Mouse (Mus musculus) fibroblast of lung, adult 2 months (primary cell): ENCODE measurements around the gene Fhod1.
A peak's percentile ranks its signal among the peaks of the same experiment; 100 is the strongest.

ENCODE experiments used
- DNase-seq: peaks from one replicate; pipeline ENCODE4 v3.0.0-alpha.2; 2011; ENCODE audit warnings: low read depth

The Fhod1 gene

DNA sequence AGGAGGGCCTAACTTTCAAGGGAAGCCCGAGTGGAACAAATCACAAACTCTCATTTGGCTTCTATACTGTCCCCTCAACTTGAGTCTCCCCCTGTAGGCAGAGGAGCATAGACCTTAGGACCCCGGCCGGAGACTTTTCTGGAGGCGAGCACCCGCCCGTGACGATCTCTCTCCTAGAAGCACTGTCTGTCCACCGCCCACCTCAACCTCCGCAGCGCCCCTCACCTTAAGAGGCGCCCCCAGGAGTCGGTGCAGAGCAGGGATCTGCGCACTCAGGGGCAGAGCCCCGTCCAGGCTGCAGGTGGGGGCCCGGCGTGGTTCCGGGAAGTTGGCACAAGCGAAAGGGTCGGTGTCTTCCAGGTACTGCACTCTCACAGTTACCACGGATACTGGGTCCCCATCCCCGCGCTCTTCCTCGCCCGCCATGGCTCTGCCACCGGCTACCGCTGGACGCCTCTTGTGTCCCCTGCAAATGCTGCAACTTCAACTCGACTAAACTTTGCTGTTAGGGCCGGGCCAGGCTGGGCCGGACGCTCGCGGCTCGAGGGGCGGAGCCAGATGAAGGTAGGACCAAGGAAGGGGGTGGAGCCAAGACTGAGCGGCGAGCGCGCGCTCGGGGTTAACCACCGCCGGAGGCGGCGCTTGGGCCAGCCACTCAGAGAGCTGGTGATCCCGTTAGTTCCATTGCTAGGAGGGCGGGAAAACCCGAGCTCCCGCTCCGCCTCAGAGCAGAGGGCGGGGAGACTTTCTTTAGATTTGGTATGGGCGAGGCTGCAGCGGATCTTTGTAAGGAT is at the start of gene Fhod1:
TSS of gene Fhod1 (minus strand) at position 526 of the 794 bp plus-strand sequence.
- DNase-seq = peak; percentile 89

DNA sequence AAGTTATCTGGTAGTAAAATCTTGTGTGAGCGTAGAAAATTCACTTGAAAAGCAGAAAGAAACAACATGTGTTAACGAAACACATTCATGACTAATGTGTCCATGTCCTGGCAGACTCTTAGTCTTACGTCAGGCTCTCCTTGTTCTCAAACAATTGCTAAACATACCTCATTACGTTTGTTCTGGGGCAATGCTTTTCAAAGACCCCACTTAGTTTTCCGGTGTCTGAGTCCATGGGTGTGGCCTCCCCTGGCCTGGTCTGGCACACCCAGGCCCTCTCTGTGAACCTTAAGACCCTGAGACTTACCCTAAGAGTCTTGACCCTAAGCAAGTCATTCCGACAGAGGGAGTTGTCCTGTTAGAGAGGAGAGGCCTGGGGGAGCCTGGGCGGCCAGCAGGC is 46.2 kb upstream of the Fhod1 start:
- no peak for DNase-seq

DNA sequence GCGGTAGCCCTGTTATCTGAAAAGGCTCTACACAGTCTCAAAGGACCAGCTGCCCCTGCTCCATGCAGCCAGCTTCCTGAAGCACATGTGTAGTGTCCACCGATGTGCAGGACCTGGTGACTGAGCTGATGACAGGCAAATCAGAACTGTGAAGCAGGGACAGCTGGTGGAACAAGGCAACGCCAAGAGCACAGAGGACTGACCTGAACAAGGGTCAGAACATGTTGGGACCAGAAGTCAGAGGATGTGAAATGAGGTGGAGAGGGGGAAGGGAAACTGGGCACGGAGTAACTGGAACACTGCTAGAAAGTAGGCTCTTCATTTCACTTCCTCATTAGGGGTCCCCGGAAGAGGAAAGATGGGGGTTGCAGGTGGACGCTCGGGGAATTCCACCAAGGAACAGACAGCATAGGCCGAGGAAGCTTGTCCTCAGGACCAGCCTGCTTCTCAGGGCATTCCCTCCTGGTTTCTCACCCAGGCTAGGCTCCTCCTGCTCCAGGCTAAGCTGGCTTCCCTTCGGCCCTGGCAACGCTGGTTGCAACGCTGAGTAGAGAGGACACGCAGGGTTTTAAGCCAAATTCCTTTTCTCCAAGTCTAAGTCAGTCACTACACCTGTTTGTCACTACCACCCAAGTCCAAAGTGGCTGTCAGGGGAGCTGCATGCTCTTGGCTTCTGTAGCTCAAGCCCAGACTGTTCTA is 45.5 kb upstream of the Fhod1 start:
- no peak for DNase-seq

DNA sequence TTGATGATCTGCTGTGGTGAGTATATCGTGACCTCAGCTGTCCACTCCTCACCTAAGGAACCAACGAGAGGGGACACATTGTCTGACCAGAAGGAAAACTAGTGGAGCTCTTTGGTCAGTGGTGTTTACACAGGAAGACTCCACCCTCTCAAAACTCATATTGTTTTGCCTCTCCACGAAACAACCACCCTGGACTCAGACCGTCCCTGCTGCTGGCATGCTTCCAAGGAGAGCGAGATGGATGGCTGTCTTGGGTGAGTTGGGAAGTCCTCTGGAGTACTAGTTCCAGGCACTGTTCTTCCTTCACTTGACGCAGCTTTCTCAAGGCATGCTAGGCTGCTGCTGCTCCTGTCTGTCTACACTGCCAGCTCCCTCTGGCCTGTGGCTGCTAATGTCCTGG is 41.3 kb upstream of the Fhod1 start:
- DNase-seq = no peak

DNA sequence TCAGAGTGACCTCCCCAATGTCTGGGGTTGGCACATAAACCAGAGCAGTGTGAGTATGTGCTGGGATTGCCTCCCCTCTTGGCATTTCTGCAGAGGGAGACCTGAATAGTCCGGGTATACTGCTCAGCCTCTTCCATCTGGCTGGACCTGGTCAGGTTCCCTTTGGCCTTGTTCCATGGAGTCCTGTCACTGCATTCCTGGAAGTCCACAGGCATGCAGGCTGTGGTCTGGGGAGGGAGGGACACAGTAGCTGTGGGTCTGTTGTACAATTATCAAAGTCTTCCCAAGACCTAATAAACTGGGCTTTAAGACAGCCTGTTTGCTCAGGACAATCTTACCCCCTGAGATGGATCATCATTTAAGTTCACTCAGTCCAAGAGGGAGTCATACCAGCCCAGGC is 39.4 kb upstream of the Fhod1 start:
- peak; percentile 57 for DNase-seq

DNA sequence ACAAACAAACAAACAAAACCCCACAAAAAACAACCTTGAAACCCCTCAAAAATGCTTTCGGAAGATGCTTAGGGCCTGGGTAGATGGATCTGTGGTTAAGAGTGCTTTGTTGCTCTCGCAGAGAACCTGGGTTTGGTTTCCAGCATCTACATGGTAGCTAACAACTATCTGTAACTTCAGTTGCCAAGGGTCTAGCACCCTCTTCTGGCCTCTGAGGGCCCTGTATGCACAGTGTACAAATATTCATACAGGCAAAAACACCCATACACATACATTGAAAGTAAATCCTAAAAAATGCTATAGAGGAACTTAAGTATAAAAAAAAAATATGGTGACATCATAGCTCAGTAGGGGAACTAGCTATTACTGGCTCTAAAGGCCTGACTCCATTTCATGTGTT is 36.3 kb upstream of the Fhod1 start:
- DNase-seq = no peak

DNA sequence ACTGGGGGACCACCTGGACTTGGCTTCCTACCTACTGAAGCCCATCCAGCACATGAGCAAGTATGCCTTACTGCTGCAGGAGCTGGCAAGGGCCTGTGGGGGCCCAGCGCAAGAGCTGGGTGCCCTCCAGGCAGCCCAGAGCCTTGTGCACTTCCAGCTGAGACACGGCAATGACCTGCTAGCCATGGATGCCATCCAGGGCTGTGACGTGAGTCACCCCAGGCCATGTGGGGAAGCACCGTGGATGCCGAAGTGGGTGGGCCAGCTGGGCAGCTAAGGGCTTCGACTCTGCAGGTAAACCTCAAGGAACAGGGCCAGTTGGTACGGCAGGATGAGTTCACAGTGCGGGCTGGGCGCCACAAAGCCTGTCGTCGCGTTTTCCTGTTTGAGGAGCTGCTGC is 32.6 kb upstream of the Fhod1 start:
- no peak for DNase-seq

DNA sequence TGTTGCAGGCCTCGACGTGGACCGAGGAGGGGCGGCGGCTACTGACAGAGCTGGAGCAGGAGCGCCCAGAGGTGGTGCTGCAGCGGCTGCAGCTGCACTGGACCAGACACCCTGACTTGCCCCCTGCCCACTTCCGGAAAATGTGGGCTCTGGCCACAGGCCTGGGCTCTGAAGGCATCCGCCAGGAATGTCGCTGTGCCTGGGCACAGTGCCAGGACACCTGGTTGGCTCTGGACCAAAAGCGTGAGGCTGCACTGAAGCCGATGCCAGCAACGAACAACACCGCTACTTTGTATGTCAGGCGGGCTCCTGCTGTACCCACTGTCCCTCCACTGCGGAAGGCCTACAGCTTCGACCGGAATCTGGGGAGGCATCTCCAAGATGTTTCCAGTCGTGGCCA is 30.9 kb upstream of the Fhod1 start:
- no peak for DNase-seq

DNA sequence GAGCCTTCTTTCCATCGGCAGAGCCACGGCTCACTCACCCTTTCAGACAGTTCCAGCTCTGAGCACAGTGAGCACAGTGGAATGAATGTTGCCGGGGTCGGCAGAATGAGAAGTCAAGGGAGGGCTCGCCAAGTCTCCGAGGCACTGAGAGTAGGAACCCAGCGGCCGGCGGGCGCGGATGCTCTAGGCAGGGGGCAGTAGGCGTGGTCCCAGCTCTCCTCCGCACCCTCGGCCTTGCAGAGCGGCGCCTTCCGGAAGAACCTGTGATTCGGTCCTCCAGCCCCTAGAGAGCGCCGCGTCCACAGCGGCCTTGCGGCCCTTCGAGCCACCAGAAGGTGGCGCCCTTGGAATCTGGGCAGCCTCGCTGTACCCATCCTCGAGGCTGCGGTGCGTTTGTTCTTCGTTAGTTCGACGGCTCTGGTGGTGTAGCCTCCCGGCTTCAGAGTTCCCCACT is 26.8 kb upstream of the Fhod1 start:
- DNase-seq = no peak

DNA sequence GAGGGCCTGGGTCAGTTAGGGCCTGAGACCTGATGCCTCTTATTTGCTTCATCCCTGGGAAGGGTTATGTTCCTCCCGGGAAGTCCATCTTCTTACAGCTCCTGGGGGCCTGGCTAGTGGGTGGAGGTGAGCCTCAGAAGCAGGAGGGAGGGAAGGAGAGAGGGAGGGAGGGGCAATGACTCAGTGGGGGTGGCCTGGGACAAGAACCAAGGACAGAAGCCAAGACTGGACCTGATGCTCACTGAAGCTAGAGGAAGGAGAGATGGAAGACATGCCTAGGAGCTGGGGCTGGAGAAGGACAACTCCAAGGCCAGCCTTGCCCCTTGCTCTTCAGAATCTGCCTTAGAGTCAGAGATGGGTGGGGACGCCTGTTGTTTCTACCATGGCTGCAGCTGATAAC is 25.3 kb upstream of the Fhod1 start, which contains the start of gene Plekhg4:
TSS of gene Plekhg4 (plus strand) at position 243 of the 400 bp plus-strand sequence.
- DNase-seq = no peak

DNA sequence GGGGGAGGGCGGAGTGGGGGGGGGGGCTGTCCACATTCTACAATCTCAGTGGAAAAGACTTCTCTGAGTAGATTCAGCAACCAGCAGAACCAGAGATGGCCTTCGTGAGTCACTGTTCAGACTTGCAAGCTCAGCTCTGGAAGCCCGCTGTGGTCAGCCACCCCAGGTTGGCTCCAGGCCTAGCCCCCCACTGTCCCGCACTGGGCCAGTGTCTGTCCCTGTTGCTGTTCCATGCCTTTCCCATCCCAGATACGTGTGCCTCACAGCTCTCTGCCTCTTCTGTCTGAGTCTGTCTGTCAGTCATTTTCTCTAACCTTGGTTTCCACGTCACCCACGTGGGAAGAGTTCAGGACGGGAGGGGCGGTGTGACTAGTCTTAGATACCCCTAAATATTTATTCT is 24.7 kb upstream of the Fhod1 start:
- DNase-seq = no peak

DNA sequence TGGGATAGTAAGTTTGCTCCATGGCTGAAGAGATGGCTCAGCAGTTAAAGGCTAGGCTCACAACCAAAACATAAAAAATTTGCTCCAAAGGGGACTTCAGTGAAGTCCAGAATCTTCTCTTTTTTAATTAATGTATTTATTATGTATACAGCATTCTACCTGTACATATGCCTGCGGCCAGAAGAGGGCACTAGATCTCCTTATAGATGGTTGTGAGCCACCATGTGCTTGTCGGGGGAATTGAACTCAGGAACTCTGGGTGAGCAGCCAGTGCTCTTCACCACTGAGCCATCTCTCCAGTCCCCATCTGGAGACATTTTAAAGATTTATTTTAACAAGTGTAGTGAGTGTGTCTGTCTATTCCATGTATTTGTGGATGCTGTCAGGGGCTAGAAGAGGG is 19.4 kb upstream of the Fhod1 start:
- no peak for DNase-seq

DNA sequence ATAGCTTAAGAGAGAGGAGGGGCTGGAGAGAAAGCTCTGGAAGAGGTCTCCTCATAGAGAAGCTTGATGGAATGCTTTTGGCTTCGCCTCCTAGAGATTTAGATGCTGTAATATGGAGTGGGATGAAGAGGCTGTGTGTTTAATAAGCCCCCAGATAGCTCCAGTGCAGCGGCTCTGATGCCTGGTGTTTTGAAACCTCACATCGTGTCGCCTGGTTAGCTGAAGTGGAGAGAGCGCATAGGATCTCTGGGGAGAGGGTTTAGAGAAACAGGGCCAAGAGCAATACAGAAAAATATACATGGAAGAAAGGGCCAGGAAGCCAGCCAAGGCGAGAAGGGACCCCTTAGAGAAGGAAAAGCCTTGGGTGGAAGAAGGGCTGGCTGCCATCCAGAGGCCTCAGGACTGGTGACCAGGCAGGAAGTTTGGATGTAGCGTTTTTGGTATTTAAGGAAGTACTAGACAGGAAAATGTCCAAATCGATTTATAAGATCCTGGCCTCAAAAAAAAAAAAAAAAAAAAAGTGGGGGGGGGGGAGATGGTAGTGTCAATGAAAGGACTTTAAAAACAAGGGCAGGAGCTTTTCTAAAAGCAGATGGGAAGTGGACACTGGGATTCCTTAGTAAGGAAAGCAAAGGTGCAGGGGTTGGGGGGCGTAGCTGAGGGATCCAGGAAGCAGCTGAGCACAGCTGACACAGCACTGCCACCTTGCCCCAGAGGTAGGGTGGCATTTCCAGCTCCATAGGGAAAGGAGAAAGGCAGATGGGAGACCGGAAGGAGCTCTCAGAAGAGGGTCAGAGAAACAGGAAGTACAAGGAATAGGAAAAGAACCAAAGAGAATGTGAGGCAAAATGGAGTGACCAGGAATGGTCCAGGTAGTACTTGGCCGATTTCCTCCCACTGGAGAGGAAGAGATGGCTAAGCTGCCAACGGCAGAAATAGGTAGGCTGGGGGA is 14.3 kb upstream of the Fhod1 start:
- no peak for DNase-seq

DNA sequence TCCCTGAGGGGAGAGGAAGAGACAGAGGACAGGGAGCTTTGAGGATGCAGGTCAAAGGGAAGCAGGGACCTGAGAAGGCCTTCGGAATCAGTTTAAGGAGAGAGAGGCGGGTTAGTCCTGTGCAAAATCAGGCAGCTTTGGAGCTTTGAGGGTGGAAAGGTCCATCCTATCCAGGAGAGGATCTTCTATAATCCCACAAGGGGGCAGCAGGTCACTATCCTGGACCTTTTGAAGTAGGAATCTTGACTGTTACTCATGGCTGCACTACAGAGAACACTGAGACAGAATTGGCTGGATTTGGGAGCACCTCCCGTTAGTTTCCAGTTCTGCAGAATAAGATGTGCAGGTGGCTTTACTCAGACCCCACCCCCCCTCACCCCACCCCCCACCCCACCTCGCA is 11.9 kb upstream of the Fhod1 start:
- DNase-seq = no peak

DNA sequence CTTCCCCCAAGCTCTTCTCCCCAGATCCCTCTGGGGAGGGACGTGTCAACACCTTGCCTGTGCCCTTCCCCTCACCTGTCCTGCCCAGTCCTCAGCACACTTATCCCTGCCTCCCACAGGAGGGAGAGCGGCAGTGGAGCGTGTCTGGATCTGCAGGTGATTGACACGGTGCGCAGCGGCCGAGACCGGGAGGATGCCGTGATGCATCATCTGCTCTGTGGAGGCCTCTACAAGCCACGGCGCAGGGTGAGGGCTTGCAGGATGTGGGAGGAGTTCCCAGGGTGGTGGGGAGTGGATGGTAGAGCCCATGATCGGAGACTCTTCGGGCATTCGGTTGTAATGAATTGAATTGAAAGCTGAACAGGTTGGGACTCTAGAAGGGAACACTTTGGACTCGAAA is 11.5 kb upstream of the Fhod1 start:
- DNase-seq = no peak

DNA sequence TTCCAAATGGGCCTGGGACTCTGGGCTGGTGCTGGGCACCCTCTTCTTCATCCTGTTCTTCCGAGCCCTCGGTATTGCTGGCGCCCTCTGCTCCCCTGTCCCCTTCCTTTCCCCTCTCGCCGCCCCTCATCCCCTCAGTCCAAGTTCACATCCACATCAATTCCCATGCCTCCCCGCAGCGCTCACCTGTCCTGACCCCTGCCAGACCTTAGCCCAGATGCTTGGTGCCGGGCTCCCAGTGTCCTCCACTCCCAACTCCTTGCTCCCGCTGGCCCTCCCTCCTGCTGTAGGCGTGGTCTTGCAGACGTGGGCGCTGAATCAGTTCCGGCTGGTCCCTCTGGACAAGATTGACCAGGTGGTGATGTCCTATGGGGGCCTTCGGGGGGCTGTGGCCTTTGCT is 8.9 kb upstream of the Fhod1 start:
- no peak for DNase-seq

DNA sequence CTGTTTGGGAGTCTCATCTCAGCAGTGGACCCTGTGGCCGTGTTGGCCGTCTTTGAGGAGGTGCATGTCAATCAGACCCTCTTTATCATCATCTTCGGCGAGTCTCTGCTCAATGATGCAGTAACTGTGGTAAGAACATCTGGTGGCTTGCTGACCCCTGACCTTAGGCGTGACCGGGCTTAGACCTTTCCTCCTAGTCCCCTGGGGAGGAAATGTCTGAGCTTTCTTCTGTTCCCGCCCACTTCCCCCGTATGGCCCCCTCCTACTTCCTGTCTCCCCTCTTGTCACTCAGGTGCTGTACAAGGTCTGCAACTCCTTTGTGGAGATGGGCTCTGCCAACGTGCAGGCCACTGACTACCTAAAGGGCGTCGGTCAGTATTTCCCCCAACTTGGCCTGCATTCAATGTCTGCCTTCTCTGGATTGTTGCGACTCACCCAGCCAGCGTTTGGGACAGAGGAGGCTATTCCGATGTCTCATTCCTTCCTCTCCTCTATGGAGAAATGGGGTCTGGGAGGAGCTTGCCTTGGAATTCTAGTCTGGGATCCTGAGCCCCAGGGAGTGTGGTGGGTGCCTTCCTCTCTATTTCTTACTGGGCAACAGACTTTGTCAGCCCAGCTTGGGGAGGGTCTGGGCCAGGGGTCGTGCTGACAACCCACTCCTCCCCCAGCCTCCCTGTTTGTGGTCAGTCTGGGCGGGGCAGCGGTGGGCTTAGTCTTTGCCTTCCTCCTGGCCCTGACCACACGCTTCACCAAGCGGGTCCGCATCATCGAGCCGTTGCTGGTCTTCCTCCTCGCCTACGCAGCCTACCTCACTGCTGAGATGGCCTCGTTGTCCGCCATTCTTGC is 7.6 kb upstream of the Fhod1 start:
- DNase-seq = no peak

DNA sequence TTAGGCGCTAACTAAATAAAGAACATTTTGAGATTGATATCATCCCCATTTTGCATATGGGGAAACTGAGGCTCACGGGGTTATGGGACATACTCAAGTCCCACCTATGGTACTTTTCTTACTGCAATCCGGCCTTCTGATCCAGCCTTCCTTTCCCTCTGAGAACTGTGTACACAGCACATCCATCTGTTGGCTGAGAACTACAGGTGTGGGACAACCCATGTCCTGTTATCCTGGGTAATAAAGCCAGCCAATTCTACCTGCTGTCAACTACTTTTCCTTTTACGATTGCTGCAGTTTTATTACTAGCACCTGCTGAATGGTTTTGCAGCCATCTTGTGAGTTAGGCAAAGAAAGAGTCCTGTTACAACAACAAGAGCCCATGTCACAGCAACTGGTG is 6.8 kb upstream of the Fhod1 start:
- no peak for DNase-seq

DNA sequence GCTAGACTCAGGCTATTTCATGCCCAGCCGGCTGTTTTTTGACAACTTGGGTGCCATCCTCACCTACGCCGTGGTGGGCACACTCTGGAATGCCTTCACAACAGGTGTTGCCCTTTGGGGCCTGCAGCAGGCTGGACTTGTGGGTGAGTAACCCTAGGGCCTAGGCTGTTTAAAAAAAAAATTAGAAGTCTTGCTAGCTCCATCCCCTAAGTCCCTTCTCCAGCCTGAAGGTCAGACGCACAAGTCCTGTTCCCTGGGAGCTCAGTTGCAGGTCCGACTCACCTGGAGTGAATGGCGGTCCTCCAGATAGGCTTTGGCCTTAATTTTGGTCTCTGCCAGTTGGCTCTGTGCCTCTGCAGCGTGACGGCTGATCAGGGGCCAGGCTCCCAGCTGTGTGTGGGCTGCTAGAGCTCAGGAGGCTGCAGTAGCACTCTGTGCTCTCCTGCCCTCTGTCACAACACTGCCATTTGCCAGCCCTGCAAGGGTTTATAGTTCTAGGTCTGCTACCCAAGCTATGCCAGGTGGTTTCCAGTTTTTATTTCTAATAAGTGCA is 5.9 kb upstream of the Fhod1 start:
- no peak for DNase-seq

DNA sequence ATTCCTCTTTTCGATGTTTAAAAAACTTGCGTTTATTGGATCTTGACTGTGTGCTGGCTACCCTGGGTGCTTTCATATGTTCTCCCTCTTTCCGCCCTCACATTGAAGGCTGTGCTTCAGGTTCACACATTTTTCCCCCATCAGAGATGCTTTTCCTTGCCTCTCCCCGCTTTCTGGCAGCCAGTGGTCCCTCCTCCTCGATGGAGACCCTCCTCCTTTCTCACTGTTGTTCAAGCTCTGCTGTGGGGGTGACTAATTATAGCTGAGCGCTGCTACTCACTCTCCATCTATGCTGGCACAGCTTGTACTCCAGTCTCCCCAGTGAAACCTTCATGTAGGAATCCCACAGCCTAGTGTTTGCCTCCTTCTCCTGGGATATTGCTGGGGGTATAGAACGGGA is 2.4 kb upstream of the Fhod1 start:
- DNase-seq = no peak

DNA sequence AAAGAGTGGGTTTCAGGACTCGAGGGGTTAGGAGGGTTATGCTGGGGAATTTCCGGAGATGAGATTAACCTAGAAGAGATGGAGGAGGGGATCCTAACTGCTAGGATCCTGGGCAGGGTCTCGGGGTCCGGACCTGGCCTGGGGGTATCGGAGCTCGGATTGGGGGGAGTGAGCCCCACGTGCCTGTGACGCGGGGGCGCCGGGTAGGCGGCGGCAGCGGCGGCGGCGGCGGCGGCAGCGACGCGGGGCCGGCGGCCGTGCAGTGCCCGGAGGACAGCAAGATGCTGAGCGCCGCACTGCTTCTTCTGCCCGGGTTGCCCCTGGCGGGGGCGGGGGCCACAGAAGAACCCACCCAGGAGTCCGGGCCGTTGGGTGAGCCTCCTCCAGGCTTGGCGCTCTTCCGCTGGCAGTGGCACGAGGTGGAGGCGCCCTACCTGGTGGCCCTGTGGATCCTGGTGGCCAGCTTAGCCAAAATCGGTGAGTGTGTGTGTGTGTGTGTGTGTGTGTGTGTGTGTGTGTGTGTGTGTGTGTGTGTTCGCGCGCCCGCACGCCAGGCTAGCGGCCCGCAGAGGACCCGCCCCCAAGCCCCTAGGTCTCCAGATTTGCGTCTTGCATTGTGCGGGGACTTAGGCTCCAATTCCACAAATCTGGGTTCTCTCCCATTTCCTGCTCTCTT is 1.5 kb upstream of the Fhod1 start:
- DNase-seq = no peak
